Mouse (Mus musculus) kidney, adult 18-20 months (tissue): Measurements from ENCODE around the gene Nop58.
"Not testable (repeated sequence)": the region's sequence is repeated elsewhere in the genome, so short reads cannot be mapped to it uniquely, and the experiment has no call there.

Experiments used
- DNase-seq: peaks from one replicate; pipeline ENCODE4 v3.0.0; 2021

The Nop58 gene

GRCm38 (mm10) chr1:59725661-59726060 is 40.9 kb downstream of the Nop58 start:
- DNase-seq: no peak

- peak; percentile 19 for DNase-seq
Measured at GRCm38 (mm10) chr1:59730106-59730505, 45.3 kb downstream of the Nop58 start.

GRCm38 (mm10) chr1:59730737-59731136 is 46.0 kb downstream of the Nop58 start:
- DNase-seq: no peak

DNA sequence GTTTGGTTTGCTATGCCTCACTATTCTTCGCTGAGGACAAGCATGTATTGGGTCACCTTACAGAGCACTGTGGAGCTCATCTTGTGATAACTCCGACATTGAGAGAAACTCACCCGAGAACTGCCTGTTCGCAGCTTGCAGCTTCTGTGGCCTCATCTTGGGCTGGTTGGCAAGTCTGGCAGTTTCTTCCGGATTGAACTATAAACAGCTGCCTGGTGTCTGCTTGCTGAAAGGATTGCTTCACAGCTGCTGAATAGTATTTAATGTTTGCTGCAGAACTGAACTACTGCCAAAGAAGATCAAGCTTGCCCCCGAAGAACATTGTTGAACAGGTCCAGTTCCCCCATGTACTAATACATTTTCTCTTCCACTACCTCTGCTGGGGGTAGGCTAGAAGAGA is 49.3 kb downstream of the Nop58 start:
- no peak for DNase-seq

DNA sequence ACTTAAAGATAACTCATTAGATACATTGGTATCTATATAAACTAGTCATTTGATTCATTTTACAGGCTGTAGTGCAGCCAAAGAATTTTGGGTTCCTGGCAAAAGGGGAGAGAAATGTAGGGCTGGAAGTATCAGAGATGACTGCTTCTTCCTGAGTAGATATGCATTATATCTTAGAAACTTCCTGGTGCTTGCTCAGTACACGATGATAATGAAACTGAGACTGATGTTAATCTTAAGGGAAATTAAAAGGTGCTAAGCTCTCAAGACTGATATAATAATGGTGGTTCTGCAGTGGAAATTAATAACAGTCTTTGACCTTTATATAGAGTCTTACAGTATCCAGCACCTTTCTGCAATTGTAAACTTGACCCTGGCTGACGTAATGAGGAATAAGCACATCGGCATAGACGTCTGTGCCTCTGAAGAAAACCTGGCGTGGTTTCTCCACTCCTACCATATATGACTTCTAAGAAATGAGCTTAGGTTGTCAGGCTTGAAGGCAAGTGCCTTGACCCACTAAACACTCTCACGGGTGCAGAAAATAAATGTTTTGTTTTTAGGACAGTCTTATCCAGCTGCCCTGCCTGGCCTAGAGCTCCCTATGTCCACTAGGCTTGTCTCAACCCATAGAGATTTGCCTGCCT is 54.1 kb downstream of the Nop58 start:
- DNase-seq: no peak

DNA sequence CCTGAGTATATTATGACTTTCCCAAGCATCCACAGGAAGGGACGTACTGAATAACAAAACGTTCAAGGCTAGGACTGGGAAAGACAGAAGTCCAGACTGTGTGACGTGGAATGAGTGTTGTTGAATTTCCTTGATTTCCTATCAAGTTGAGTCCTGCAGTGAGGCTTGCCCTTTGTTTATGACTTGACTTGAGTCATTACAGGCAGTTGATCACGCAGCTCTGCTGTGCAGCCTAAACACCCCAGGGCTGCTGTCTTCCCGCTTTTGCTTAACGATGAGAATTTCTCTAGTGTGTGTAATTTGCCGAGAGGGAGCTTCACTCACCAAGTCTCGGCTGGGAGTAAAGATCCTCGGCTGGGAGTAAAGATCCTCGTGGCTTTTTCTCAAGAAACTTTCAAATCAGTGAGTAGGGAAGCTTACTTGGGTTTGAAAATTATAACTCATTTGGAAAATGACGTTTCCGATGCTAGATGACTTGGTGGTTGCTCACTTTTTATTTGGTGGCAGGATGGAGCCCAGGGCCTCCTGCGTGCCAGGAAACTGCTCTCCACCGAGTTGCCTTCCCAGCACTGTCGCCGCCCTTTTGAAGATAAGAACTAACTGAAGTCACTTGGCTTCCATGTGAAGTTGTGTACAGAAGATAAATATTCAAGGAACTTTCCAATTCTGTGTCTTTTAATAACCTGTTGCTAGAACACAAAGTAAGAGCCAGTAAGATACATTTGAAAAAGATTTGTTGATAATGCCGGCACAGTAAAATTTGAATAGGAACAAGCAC is 55.0 kb downstream of the Nop58 start:
- DNase-seq: no peak

DNA sequence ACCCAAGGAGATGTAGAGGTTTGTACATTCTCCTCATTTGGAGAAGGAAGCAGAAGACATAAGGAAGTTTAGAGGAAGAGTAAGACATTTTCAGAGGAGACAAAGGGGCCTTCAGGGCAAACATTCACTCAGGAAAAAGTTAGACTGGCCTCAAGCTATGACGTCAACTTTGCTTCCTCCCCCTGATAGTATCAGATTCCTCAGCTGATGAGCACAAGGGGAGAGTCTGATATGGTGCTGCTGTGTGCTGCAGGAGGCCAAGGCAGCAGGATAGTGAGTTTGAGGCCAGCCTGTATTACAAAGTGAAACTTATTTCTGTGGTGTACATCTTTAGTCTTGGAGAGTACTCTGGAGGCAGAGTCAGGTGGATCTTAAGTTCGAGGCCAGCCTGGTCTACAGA is 64.3 kb downstream of the Nop58 start:
- DNase-seq: no peak

DNA sequence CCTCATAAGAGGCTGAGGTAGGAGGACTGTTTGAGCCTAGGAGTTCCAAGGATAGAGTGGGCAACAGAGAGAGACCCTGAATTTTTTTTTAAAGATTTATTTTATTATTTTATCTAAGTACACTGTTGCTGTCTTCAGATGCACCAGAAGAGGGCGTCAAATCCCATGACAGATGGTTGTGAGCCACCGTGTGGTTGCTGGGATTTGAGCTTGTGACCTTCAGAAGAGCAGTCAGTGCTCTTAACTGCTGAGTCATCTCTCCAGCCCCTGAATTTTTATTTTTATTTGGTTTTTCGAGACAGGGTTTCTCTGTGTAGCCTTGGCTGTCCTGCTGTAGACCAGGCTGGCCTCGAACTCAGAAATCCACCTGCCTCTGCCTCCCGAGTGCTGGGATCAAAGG is 65.0 kb downstream of the Nop58 start:
- DNase-seq: not testable (repeated sequence)

GRCm38 (mm10) chr1:59755298-59755697 is 70.5 kb downstream of the Nop58 start:
- no peak for DNase-seq

DNA sequence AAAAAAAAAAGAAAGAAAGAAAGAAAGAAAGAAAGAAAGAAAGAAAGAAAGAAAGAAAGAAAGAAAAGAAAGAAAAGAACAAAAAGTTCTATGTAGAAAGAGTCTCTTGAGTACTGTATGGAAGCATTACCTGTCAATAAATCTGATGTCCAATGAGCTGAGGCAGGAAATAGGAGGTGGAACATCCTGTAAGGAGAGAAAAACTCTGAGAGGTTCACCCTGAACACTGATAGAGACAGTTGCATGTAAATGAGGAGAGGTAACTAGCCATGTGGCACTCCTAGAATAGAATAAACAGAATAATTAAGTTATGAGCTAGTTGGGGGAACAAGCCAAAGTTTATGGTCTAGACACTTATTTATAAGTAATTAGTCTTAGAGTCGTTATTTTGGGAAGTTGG is 73.6 kb downstream of the Nop58 start:
- no peak for DNase-seq

DNA sequence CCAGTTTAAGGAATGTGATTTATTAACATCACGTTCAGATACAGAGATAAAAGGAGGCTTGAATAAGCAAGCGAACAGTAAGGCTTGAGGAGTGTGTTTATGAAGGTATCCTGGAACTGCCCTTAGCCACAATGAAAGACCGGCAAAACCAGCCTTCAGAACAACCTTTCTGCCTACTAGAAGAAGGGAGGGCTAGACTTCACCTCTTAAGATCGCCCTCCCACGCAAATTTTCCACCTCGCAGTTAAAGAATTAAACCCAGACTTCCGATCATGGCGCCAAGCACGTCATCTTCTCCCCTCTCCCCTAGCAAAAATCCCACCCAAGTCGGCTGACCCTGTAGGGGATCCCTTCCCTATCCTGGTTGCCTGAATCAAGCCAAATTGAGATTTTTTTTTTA is 77.4 kb downstream of the Nop58 start:
- no peak for DNase-seq

- no peak for DNase-seq
Measured at GRCm38 (mm10) chr1:59762651-59763163, 77.9 kb downstream of the Nop58 start.

- DNase-seq: peak; percentile 87
Measured at GRCm38 (mm10) chr1:59763164-59763768, 78.5 kb downstream of the Nop58 start, which contains the start of gene Bmpr2. Bmpr2 (plus strand) TSS chr1:59763400.

DNA sequence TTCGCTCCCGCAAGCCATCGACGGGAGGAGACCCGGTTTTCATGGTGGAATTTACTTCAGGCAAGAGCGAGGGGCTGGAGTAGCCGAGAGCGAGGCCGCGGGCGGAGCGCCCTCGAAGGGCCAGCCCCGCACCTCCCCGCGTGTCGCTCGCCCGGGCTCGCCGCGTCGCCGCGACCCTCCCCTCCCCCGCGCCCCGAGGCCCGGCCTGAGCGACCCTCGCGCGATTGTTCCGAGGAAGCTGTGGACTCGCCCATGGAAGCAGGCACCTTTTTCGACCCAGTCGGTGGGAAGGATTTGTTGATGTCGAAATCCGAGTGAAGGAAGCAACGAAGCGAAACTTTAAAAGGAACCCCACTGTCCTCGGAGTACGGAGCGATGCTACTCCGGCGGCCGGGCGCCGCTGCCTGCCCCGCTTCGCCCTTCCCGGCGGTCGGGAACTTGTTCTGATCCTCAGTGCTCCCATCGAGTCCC is 79.0 kb downstream of the Nop58 start:
- DNase-seq: peak; percentile 71

GRCm38 (mm10) chr1:59764407-59764971 is 79.7 kb downstream of the Nop58 start:
- DNase-seq: peak; percentile 68

- DNase-seq: no peak
Measured at GRCm38 (mm10) chr1:59765279-59765678, 80.5 kb downstream of the Nop58 start.

GRCm38 (mm10) chr1:59766626-59767025 is 81.9 kb downstream of the Nop58 start:
- DNase-seq: no peak
